Mouse (Mus musculus): ENCODE results near the gene Crlf1.

Gene Crlf1

DNA sequence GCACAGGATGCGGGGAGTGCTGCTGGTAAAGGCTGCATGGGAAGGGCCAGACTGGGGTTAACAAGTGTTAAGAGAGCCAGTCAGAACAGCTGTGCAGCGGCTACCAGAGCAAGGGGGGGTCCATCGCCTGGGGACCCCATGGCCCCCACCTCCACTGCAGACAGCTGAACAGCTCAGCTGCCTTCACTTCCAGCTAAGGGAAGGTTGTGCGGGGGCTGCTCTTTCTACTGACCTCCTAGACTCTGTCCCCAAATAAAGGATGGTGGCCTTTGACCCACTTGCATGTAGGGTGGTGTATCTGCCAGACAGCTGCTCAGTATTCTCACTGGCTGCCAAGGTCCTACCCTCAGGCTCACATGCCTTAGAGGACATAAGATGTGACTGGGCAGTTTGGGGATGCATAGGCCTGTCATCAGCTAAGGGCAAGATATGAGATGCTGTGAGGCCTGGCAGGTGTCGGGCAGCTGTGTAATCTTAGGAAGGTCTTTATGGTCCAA is 25.7 kb upstream of the Crlf1 start:
- in situ Hi-C loops (cut with MboI; ENCODE audit: low pct_unique_long_range_greater_than_20kb in 1 of 2, low sequenced_read_pairs in 2 of 2, unreplicated experiment in 1 of 2): no loop called here

DNA sequence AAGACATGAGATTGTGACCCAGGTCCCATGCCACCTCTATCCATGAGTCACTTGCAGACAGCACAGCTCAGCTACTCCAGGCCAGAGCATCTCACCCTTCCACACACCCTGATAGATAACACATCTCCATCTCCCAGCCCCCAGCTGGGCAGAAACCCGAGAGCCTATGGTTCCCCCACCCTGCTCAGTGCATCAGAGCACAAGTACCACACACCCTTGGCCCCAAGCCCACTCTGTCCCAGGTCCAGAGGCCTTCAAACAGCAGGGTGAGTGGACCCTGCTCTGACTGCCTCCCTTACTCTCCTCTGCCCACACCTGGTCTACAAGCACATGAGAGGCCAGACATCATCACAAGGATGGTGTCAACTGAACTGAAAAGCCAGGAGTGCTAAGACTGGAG is 25.1 kb upstream of the Crlf1 start:
- in situ Hi-C loops (cut with MboI; ENCODE audit: low pct_unique_long_range_greater_than_20kb in 1 of 2, low sequenced_read_pairs in 2 of 2, unreplicated experiment in 1 of 2): no loop called here

DNA sequence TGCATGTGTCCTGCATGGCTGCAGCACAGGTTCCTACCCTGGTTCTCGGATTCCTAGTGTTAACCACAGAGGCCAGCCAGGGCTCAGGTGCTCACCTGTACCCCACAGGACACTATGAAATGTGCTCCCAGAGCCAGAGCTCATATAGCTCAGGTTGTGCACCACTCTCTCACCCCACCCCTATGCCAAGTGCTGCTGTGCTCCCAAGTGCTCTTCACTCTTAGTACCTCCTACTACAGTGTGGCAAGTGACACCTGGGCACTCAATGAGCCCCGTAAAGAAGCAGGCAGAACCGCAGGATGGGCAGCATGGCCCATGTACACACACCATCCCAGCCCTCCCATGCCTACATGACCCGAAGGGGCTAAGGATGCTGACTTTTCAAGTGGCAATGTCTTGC is 24.2 kb upstream of the Crlf1 start:
- in situ Hi-C loops (cut with MboI; ENCODE audit: low pct_unique_long_range_greater_than_20kb in 1 of 2, low sequenced_read_pairs in 2 of 2, unreplicated experiment in 1 of 2): no loop called here

DNA sequence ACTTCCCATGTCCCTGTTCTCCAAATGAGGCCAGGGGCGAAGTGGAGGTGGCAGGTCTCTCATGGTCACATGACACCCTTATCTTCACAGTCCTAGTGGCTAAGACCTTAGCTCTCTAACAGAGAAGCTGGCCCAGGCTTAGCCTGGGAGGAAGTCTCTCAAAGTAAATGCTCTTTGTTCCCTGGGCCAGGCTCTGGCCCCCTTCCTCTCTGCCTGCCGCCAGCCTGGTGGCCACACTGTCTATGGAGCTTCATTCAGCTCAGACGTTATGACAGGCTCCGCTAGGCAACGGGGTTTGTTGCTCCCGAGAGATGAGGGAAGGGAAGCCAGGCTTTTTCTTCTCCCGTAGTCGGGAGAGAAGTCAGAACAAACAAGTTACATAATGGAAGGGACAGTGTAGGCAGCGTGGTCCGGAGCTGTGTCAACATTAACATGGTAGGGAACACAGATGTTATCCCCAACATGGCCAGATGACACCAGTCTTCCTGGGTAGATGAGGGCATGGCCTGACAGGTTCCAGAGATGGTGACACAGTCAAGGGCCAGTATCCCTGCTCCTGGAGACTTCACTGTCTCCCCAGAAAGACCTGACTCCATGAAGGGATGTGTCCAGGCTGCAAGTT is 23.6 kb upstream of the Crlf1 start:
- in situ Hi-C loops (cut with MboI; ENCODE audit: low pct_unique_long_range_greater_than_20kb in 1 of 2, low sequenced_read_pairs in 2 of 2, unreplicated experiment in 1 of 2): no loop called here

DNA sequence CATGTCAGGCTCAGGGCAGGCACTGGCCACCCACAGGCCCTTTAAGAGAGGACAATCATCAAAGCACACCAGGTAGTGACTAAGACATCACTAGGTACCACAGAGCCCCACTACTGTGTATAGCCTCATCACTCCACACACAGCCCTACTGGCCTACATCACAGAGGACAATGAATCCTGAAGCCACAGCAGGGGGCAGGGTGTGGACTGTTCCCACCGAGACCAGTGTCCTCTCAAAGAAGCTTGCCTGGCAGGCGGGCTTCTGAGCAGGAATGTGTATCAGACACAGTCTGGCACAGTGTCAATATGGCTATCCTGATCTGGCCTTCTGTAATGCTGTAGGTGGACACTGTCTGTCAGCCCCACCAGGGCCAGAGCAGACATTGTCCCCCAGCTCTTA is 23.0 kb upstream of the Crlf1 start:
- in situ Hi-C loops (cut with MboI; ENCODE audit: low pct_unique_long_range_greater_than_20kb in 1 of 2, low sequenced_read_pairs in 2 of 2, unreplicated experiment in 1 of 2): no loop called here

DNA sequence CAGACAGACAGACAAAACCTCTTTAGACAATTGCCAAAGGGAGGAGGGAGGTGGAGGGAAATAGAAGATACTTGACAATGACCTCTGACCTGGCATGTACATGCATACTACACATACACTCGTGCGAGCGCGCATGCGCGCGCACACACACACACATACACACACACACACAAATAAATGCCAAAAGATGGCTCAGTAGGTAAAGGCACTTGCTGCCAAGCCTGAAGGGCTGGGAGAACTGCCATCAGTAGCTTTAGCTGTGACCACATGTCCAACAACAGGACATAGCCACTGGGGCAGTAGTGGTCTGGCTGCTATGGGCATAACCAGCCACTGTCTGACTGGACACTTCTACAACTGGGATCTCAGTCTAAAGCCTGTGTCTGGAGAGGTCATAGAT is 21.1 kb upstream of the Crlf1 start:
- in situ Hi-C loops (cut with MboI; ENCODE audit: low pct_unique_long_range_greater_than_20kb in 1 of 2, low sequenced_read_pairs in 2 of 2, unreplicated experiment in 1 of 2): no loop called here

DNA sequence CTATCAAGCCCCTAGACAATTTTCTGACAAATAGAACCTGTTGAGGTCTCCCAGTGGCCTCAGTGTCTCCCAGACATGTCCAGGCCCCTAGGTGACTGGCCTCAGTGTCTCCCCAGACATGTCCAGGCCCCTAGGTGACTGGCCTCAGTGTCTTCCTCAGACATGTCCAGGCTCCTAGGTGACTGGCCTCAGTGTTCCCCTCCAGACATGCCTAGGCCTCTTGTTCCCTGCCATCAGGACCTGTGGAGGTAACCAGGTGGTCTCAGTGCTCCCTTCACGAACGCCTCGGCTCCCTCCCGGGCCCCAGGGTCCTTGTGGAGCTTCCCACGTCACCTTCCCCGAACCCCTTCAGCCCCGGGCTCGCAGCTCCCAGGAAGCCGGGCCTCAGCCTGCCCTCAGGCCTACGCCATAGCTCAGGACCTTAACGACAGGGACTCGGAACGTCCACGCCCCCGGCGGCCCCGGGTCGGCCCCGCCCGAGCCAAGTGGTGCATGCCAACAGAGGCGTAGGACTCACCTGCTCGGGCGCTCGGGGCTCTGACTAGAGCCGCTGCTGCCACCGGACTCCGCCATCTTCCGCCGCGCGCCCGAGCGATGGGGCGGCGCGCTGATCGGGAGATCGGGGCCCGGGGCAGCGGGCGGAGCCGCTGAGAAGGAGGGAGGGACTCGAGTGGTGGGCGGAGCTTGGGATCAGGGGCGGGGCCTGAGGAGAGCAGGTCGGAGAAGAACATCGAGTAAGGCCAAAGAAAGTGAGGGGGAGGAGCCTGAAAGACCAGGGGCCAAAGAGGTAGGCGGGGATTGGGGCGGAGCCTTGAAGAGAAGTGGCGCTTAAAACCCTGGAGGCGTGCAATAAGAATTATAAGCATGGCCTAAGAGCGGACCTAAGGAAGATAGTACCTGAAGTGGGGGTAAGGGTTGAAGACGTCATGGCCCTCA is 16.4 kb upstream of the Crlf1 start, which contains the start of gene Klhl26:
TSS of gene Klhl26 (minus strand) at position 636 of the 936 bp plus-strand sequence.
- in situ Hi-C loops (cut with MboI; ENCODE audit: low pct_unique_long_range_greater_than_20kb in 1 of 2, low sequenced_read_pairs in 2 of 2, unreplicated experiment in 1 of 2): no loop called here

DNA sequence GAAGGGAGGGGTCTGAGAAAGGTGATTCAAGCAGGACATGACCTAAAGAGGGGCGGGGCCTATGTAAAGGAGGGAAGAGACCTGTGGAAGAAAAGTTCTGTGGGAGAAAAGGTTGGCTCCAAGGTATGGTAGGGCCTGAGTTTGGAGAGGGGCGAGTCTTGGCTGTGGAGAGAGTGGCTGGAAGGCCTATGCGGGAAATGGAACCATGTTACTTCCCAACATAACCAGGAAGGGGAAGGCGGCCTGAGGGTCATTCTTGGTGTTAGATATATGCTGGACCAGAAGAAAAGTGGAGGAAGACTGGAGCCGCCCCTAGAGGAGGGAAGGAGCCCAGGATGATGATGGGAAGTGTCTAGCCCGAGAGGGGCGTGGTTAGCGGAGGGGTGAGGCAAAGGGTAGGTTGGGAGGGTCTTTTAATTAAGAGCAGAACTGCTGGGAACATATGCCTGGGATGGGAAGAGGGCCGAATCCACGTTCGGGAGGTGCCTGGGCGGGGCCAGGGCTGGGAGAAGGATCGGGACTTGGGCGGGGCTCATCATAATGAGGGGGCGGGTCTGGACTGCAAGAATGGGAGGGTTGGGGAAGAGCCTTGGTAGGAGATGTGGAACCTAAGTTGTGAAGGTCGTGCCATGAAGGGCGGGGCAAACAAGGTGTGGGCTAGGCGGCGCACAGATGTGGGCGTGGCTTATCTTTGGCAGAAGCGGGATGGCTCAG is 15.5 kb upstream of the Crlf1 start:
- in situ Hi-C loops (cut with MboI; ENCODE audit: low pct_unique_long_range_greater_than_20kb in 1 of 2, low sequenced_read_pairs in 2 of 2, unreplicated experiment in 1 of 2): no loop called here

DNA sequence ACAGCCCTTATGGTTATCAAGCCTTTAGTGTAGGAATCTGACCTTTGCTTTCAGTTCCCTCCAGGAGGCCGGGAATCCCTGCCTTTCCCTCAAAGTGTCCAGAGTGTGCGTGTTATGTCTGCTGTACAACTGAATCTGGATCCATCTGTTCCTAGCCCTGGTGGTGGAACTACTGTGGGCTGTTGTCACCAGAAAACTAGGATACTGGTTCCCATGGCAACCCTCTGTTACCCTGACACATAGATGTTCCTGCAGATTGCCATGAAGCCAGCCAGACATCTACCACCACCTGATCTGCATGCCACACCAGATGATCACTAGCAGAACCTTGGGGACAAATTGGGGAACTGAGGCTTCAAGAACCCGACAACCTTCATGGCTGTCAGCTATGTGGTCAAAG is 11.1 kb upstream of the Crlf1 start:
- in situ Hi-C loops (cut with MboI; ENCODE audit: low pct_unique_long_range_greater_than_20kb in 1 of 2, low sequenced_read_pairs in 2 of 2, unreplicated experiment in 1 of 2): no loop called here

DNA sequence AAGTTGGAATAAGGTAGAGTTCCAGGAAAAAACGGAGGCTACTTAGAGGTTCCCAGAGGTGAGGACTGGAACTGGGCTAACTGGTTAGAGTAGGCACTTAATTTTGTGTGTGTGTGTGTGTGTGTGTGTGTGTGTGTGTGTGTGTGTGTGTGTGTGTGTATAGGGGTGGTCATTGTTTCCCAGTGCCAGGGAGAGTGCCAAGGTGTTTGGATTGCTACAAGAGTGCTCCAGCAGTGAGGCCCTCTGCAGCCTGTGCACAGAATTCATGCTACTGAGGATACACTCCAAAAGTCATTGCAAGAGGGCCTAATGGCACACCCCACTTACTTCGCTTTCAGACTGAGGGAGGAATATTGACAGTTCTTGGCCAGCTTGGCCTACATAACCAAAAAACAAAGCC is 10.0 kb upstream of the Crlf1 start:
- in situ Hi-C loops (cut with MboI; ENCODE audit: low pct_unique_long_range_greater_than_20kb in 1 of 2, low sequenced_read_pairs in 2 of 2, unreplicated experiment in 1 of 2): no loop called here

DNA sequence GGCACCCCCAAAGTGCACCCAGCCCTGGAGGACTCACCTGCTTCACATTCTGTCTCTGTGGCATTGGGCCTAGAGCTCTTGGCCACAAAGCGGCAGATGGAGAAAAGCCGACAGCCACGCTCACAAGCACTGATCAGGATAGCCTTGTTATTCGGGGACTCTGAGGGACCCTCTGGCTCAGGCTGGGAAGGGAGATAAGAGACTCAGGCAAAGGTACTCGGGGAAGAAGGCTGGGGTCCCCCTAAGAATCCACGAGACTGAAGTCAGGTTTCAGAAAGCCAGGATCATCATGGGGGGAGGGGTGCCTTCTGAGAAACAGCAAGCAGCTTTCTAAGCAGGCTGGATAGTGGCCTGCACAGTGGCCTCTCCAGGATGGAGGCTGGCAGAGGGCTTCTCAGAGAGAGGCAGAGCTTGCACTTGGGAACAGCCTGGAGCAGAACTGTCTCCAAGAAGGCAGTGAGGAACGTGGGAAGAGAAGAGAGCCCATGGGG is 6.7 kb upstream of the Crlf1 start:
- in situ Hi-C loops (cut with MboI; ENCODE audit: low pct_unique_long_range_greater_than_20kb in 1 of 2, low sequenced_read_pairs in 2 of 2, unreplicated experiment in 1 of 2): no loop called here

DNA sequence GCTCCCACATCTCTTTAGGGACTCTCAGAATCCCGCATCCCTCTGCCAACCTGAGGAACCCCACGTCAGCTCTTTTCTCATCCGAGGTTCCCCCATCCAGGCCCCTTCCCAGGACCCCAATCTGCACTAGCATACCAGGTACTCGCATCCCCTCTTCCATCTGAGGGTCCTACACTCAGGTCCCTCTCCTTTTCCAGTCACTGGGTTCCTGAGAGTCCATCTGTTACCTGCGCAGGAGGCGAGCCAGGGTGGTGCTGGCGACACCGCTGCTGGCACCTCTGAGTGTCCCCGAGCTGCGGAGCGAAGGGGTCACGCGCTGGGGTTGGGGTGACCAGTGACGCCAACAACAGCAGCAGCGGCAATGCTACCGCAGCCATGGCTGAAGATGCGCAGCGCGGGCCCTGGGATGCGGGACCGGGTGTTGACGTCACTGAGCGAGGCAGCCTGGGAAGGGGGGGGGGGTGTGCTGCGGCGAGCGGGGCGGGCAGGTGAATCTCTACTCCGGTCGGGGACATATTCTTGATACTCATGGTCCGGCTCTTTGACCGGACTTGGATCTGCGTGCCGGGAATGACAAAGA is 5.9 kb upstream of the Crlf1 start, which contains the start of gene Tmem59l:
TSS of gene Tmem59l (minus strand) at position 418 of the 580 bp plus-strand sequence.
- in situ Hi-C loops (cut with MboI; ENCODE audit: low pct_unique_long_range_greater_than_20kb in 1 of 2, low sequenced_read_pairs in 2 of 2, unreplicated experiment in 1 of 2): no loop called here

DNA sequence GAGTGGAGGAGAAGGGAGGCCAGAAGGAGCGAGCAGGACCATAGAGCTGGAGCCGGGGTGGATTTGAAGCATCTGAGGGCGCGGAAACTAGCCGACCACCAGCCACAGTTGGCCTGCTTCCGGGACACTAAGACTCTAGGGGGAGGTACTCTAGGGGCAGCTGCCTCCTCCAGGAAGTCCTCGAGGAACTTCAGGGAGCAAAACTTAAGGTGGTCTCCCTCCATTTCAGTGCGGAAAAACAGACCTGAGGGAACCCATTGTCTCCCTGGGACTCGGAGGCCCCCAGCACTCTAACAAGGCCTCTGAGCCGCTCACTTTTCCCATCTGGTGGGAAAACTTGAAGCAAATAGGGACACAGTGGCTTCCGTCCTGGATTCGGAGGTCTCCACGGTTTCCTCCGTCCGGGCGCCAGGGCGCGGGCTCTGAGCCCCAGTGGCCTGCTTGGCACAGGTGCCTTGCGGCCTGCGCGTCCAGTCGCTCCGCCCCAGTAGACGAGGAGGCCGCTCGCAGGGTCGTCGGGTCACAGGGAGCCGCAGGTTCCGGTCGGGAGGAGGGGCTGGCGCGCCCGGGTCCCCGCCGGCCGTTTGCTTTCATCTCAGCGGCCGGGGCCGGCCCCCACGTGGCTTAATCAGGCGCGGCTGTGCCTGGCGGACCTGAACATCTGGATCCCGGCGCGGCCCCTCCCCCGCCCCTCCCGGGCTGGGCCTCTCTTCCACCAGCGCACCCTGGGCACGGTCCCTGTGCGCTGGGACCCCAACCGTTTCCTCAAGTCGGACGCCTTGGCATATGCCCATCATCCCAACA is 4.8 kb upstream of the Crlf1 start:
- in situ Hi-C loops (cut with MboI; ENCODE audit: low pct_unique_long_range_greater_than_20kb in 1 of 2, low sequenced_read_pairs in 2 of 2, unreplicated experiment in 1 of 2): no loop called here

DNA sequence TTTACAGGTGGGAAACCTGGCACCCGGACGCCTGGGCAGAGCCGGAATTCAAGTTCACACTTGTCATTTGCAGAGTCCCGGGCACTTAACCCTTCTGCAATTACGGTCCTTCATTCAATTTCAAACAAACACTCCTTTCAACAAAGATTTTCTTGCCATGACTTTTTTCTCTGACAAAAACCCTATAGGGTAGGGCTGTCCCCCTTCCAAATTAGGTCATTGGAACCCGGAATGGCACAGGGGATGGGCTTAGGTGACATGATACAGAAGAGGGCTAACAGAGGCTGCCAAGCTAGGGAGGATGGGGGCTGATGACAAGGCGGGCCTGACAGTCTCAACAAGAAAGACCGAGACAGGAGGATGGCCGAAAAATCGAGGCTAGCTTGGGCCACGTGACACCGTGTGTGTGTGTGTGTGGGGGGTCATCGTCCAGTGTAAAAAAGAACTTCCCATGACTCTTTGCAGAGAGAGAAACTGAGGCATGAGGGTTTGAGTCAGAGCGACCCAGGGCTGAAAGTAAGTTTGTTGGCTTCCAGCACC is 4.0 kb upstream of the Crlf1 start:
- in situ Hi-C loops (cut with MboI; ENCODE audit: low pct_unique_long_range_greater_than_20kb in 1 of 2, low sequenced_read_pairs in 2 of 2, unreplicated experiment in 1 of 2): no loop called here

DNA sequence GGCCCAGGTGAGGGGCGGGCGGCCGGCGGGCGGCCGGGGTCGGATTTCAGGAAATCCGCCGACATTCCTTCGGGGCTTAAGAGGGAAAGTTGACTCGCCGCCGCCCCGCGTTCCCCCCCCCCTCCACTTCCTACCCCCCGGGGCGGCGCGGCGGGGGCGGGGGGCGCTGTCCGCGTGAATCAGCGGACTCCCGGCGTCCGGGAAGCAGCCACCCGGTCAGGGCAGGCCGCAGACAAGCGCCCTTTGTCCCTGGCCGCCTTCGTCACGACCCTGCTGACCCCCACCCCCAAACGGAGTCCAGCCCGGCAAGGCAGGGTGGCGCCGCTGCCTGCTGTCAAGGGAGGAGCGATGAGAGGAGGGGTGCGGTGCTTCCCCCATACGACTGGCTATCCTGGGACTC is 3.4 kb upstream of the Crlf1 start:
- in situ Hi-C loops (cut with MboI; ENCODE audit: low pct_unique_long_range_greater_than_20kb in 1 of 2, low sequenced_read_pairs in 2 of 2, unreplicated experiment in 1 of 2): no loop called here

DNA sequence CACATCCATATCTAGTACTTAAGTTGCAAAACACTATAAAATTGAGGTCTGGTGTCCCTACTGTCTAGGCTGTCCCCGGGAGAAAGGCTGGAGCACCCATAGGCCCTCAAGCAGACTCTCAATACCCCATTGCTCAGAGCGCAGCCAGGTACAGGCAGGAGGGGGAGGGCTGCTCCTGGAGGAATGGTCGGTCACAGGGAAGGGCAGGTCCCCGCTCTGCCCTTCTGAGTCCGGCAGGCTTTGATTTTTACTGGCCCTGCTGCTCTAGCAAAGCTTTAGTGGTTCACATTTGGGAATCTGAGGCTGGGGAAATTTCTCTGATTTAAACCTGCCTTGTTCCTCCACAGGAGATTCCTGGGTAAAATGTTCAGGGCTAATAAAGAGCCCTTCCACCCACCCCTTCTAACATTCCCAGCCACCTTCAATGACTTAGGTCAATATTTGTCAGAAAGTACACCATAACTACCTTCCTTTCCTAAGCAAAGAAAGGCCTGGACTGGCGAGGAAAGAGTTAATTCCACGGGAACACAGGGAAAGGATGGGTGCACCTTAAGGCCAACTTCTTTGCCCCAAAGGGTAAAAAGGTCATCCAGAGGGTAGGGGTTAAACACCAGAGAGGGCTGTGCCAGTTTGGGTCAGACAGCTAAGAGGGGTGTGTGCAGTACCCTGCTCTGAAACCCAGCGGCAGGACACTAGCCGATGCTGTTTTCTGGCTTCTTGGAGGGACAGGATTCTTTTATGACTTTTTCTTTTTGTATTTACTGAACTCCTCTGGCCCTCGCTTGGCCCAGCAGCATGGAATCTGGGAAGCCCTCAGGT is 2.7 kb upstream of the Crlf1 start:
- in situ Hi-C loops (cut with MboI; ENCODE audit: low pct_unique_long_range_greater_than_20kb in 1 of 2, low sequenced_read_pairs in 2 of 2, unreplicated experiment in 1 of 2): no loop called here
